Mouse (Mus musculus): ENCODE measurements around the gene Inka2. TPM values are rescaled to one million over a fixed set of nuclear protein-coding genes. Genes with fewer than 3 reads are reported as not detected.

The Inka2 gene
- total RNA-seq (2021): 10 to 100 TPM; 34.0 to 39.1 TPM

GRCm38 (mm10) chr3:105704031-105705008 lies at the start of gene Inka2:
Inka2 (plus strand) TSS chr3:105704599.
- DNase-seq: peak; percentile 87

GRCm38 (mm10) chr3:105655031-105655585 lies 49.3 kb upstream of the Inka2 start:
- peak; percentile 22 for DNase-seq

GRCm38 (mm10) chr3:105660530-105660929 lies 43.9 kb upstream of the Inka2 start:
- DNase-seq: no peak

- DNase-seq: no peak
These were observed 41.4 kb upstream of the Inka2 start for GRCm38 (mm10) chr3:105663043-105663442.

GRCm38 (mm10) chr3:105665105-105665765 lies 39.2 kb upstream of the Inka2 start:
- no peak for DNase-seq

- no peak for DNase-seq
These were observed 37.3 kb upstream of the Inka2 start for GRCm38 (mm10) chr3:105666996-105667523.

GRCm38 (mm10) chr3:105668161-105668560 lies 36.2 kb upstream of the Inka2 start:
- no peak for DNase-seq

GRCm38 (mm10) chr3:105669776-105670175 lies 34.6 kb upstream of the Inka2 start:
- DNase-seq: no peak

- DNase-seq: no peak
These were observed 33.6 kb upstream of the Inka2 start for GRCm38 (mm10) chr3:105670801-105671200.

GRCm38 (mm10) chr3:105674595-105675218 lies 29.7 kb upstream of the Inka2 start:
- DNase-seq: peak; percentile 75

- DNase-seq: no peak
These were observed 28.5 kb upstream of the Inka2 start for GRCm38 (mm10) chr3:105675932-105676331.

- no peak for DNase-seq
These were observed 24.1 kb upstream of the Inka2 start for GRCm38 (mm10) chr3:105680346-105680745.

GRCm38 (mm10) chr3:105686394-105687323 lies 17.7 kb upstream of the Inka2 start:
- DNase-seq: no peak

GRCm38 (mm10) chr3:105687324-105688060 lies 16.9 kb upstream of the Inka2 start, which contains the start of gene Ddx20:
Ddx20 (minus strand) TSS chr3:105687574.
- peak; percentile 96 for DNase-seq

GRCm38 (mm10) chr3:105688536-105688935 lies 15.9 kb upstream of the Inka2 start:
- no peak for DNase-seq

- no peak for DNase-seq
These were observed 10.9 kb upstream of the Inka2 start for GRCm38 (mm10) chr3:105693327-105694080.

- peak; percentile 77 for DNase-seq
These were observed 8.7 kb upstream of the Inka2 start for GRCm38 (mm10) chr3:105695476-105696386.

- no peak for DNase-seq
These were observed 7.8 kb upstream of the Inka2 start for GRCm38 (mm10) chr3:105696387-105697147.
